Mouse (Mus musculus) neural tube, embryonic 11.5 days (tissue): Measurements from ENCODE around the gene Ddx43. TPM values are rescaled to one million over a fixed set of nuclear protein-coding genes. Genes with fewer than 3 reads are reported as not detected.

Experiments
- ATAC-seq: fragments of 200-750 bp; cut with Nextera tagmentation; 2 replicates; pipeline ENCODE4 v1.8.0; 2017; ENCODE audit warnings: moderate number of reproducible peaks, mild to moderate bottlenecking, moderate TSS enrichment, moderate library complexity; ENCODE audit not compliant: insufficient read depth, low FRiP score, low TSS enrichment
- DNase-seq: peaks from one replicate; pipeline ENCODE4 v3.0.0-alpha.2; 2015; ENCODE audit warnings: low spot score
- H3K27ac ChIP-seq: fragments of 300-500 bp; sonication (generic); 2 replicates; pipeline ENCODE4 v1.5.1; 2014; ENCODE audit warnings: low read depth, mild to moderate bottlenecking, low read length
- H3K27me3 ChIP-seq: fragments of 300-500 bp; sonication (generic); 2 replicates; pipeline ENCODE4 v1.6.1; 2014; ENCODE audit warnings: mild to moderate bottlenecking, low read length, mixed read lengths; ENCODE audit not compliant: control insufficient read depth, insufficient read depth
- H3K36me3 ChIP-seq: fragments of 300-500 bp; sonication (generic); 2 replicates; pipeline ENCODE4 v1.6.1; 2014; ENCODE audit warnings: mild to moderate bottlenecking, low read length, moderate library complexity, mixed read lengths; ENCODE audit not compliant: control insufficient read depth, insufficient read depth
- H3K4me1 ChIP-seq: fragments of 300-500 bp; sonication (generic); 2 replicates; pipeline ENCODE4 v1.6.1; 2014; ENCODE audit warnings: low read length, mixed read lengths; ENCODE audit not compliant: control insufficient read depth, insufficient read depth
- H3K4me2 ChIP-seq: fragments of 300-500 bp; sonication (generic); 2 replicates; pipeline ENCODE4 v1.6.1; 2014; ENCODE audit warnings: low read depth, mild to moderate bottlenecking, moderate library complexity
- H3K4me3 ChIP-seq: fragments of 300-500 bp; sonication (generic); 2 replicates; pipeline ENCODE4 v1.5.1; 2014; ENCODE audit warnings: low read depth, low read length
- H3K9ac ChIP-seq: fragments of 300-500 bp; sonication (generic); 2 replicates; pipeline ENCODE4 v1.6.1; 2014; ENCODE audit warnings: mild to moderate bottlenecking, low read length
- H3K9me3 ChIP-seq: fragments of 300-500 bp; sonication (generic); 2 replicates; pipeline ENCODE4 v1.6.1; 2016; ENCODE audit warnings: low read length; ENCODE audit not compliant: control insufficient read depth
- WGBS: fragments of 180-500 bp; shearing (Covaris S2); extraction: QIAGEN DNeasy Blood & Tissue Kit; methylation state at CpG from one replicate; pipeline ENCODE4 v1.1.7; 2014; 5-methylcytosine and 5-hydroxymethylcytosine counted together
- polyA plus RNA-seq: library from polyadenylated mRNA; unstranded; fragments of >200 nt; fragmentation: Nextera tagmentation; extraction: Ambion mirVana; gene quantifications from 2 replicates; pipeline ENCODE4 v1.2.1, GENCODE M21; 2014

Ddx43 gene
- polyA plus RNA-seq, 1 experiment from 2014 or later, result 0.50 TPM

DNA sequence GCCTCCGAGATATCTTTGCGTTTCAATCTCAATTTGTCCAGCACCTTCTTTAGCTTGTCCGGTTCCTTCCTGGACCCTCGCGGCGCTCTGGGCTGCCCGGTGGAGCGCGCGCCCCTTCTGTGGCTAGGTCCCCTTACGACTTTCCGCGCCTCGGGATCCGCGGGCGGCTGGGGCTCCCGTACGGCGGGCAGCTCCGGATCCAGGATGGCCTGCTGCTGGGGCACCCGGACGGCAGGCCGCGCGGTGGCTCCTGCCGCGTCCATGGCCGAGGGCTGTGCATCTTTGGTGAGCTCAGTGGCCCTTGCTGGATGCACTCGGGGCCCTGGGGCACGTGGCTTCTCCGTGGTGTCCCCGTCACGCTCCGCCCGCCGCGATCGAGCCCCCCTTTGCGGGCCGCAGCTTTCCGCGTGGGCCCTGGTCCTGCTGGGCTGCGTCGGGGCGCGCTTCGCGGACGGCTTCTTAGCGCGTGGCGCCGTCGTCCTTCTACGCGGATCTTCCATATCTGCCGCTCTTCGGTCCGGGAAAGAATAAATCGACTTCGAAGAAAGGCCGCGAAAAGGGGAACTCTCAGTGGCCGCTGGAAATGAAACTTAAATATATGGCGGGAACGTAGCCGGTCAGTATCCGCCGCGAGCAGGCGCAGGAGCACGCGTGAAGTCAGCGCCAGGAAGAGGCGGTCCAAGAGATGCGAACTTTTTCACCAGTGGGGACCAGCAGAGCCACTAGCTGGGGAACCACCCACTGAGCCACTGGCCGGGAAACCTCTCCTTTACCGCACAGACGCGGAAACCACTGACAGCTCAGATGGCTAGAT, 47.2 kb downstream of the Ddx43 start, which contains the start of gene Cgas:
Gene Cgas, minus strand, starts transcription at position 659 of the 814 bp plus-strand sequence.
- DNase-seq (peak; percentile 52), ATAC-seq (peak; percentile 42; the same call in 1 of the 2 replicates)
- under 1% methylated on average over 81 of the region's 81 CpGs for WGBS
- Histone ChIP-seq H3K4me2 (peak within 1 kb of the TSS; percentile 58), H3K36me3 (no peaks in the 10 kb centered on the region), H3K4me1 (0 out of 2 replicates have a peak, but pooled peaks cover 6% of the 10 kb centered on the region), H3K9ac (peak within 1 kb of the TSS; percentile 49), H3K27me3 (peaks cover 57% of the 10 kb centered on the region), H3K4me3 (peak within 1 kb of the TSS; percentile 41), H3K27ac (no peak within 1 kb of the TSS), H3K9me3 (no peaks in the 10 kb centered on the region)

DNA sequence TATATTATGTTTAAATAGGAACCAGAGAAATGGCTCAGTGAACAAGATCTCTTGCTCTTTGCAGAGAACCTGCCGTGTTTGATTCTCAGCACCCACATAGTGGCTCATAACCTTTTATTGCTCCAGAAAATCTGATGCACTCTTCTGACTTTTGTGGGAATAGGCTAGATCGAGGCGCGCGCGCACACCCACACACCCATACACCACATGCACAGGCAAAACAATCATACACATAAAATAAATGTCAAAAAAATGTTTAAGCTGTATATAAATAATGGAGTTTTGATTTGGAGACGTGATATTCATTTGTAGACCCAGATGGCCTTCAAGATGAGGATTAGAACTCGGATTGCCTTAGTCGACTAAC, 52.0 kb downstream of the Ddx43 start:
- H3K9ac ChIP-seq, result peak overlapping the region; percentile 85; the same call in 1 of the 2 replicates
- no peak overlapping the region for H3K27ac ChIP-seq
- peak overlapping the region; percentile 87 for H3K4me3 ChIP-seq
- 35% methylated on average over 9 of the region's 9 CpGs for WGBS
- DNase-seq (no peak), ATAC-seq (peak; percentile 58)
- peaks cover 6% of the 10 kb centered on the region; the same call in 1 of the 2 replicates for H3K4me1 ChIP-seq
- H3K27me3 ChIP-seq, result peaks cover 29% of the 10 kb centered on the region
- H3K4me2 ChIP-seq, result peak overlapping the region; percentile 52
- H3K9me3 ChIP-seq, result no peaks in the 10 kb centered on the region
- H3K36me3 ChIP-seq, result 0 out of 2 replicates have a peak, but pooled peaks cover 2% of the 10 kb centered on the region

DNA sequence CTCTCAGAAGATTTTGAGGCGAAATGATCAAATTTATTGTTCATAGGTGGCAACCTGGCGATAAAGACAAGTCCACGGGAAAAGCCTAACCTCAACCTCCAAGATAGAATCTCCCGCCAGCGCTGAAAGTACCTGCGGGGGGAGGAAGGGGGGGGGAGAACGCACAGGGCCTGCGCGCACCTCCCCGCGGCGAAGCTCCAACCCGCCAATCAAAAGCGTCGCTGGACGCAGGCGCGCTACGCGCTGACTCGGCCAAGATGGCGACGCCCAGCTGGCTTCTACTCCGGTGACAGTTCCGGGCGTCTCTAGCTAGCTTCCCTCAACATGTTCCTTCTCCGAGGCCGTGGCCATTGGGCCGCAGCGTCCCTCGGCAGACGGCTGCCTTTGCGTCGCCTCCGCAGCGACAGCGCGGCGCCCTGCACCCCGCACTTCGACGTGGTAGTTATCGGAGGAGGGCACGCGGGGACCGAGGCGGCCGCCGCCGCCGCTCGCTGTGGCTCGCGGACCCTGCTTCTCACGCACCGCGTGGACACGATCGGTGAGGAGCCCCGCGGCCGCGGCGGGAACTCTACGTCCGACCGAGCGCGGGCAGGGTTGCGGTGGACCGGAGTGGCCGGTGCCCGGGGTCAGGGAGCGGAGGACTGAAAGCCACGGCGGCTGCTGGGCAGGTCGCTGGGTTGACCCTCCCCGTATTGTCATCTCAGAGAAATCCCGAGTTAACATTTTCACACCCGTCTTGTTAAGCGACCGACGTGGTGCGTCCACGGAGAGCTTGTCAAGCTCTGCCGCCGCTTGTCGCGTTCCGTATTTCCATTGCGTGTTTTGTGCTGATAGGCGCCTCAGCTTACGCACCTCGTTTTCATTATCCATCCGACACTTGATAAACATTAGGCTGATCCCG, 52.6 kb downstream of the Ddx43 start, which contains the start of the genes Mto1 and Gm17324:
Gene Mto1, plus strand, starts transcription at position 236 of the 901 bp plus-strand sequence.
Gene Gm17324, minus strand, starts transcription at position 814 of the 901 bp plus-strand sequence.
- Histone ChIP-seq H3K27me3 (peaks cover 23% of the 10 kb centered on the region), H3K9ac (peak within 1 kb of the TSS; percentile 85), H3K4me1 (peaks cover 3% of the 10 kb centered on the region; the same call in 1 of the 2 replicates), H3K4me2 (peak within 1 kb of the TSS; percentile 52), H3K9me3 (no peaks in the 10 kb centered on the region), H3K36me3 (0 out of 2 replicates have a peak, but pooled peaks cover 2% of the 10 kb centered on the region), H3K4me3 (peak within 1 kb of the TSS; percentile 87), H3K27ac (peak within 1 kb of the TSS; percentile 74)
- WGBS, result under 1% methylated on average over 87 of the region's 96 CpGs
- ATAC-seq (peak; percentile 93), DNase-seq (peak; percentile 93)

DNA sequence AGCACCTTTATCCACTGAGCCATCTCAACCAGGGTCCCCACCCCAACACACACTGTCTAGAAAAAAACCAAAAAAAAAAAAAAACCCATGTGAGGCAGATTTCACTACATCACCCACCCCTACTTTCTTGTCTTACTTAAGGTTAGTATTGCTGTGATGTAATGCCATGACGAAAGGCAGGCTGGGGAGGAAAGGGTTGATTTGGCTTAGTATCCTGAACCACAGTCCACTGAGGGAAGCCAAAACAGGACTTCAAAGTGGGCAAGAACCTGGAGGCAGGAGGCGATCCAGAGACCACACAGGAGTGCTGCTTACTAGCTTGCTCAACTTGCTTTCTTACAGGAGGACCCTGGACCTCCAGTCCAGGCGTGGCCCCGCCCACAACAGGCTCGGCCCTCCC, 54.8 kb downstream of the Ddx43 start:
- ATAC-seq (no peak), DNase-seq (no peak)
- Histone ChIP-seq H3K36me3 (0 out of 2 replicates have a peak, but pooled peaks cover 2% of the 10 kb centered on the region), H3K4me3 (no peak overlapping the region), H3K27ac (no peak overlapping the region), H3K9me3 (no peaks in the 10 kb centered on the region), H3K4me1 (peaks cover 3% of the 10 kb centered on the region; the same call in 1 of the 2 replicates), H3K4me2 (no peak overlapping the region), H3K9ac (no peak overlapping the region), H3K27me3 (peaks cover 7% of the 10 kb centered on the region)
- WGBS, result 84% methylated on average over 5 of the region's 5 CpGs

DNA sequence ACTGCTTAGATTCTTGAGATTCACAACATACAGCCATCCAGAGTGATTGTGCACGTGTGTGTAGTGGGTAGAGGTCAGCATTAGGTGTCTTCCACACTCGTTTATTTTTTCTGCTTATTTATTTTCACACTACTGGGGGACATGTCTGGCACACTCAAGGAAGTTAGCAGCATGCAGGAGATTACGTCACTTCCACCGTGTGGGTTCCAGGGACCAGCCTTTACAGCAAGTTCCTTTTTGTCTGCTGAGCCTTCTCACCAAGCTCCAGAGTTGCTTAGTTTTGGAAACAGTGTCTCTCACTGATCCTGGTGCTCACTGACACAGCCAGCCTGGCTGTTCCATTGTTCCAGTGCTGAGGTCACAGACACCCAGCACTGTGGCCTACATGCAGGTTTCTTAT, 55.8 kb downstream of the Ddx43 start:
- DNase-seq, result no peak
- no peak overlapping the region for H3K27ac ChIP-seq
- H3K4me3 ChIP-seq, result no peak overlapping the region
- H3K36me3 ChIP-seq, result 0 out of 2 replicates have a peak, but pooled peaks cover 2% of the 10 kb centered on the region
- H3K4me1 ChIP-seq, result peaks cover 3% of the 10 kb centered on the region; the same call in 1 of the 2 replicates
- H3K27me3 ChIP-seq, result no peaks in the 10 kb centered on the region
- no peak overlapping the region for H3K4me2 ChIP-seq
- ATAC-seq, result no peak
- 89% methylated on average over 4 of the region's 4 CpGs for WGBS
- H3K9ac ChIP-seq, result no peak overlapping the region
- H3K9me3 ChIP-seq, result no peaks in the 10 kb centered on the region

GRCm38 (mm10) chr9:78457026-78457425, 61.4 kb downstream of the Ddx43 start:
- no peak overlapping the region for H3K4me2 ChIP-seq
- no peak overlapping the region for H3K9ac ChIP-seq
- peaks cover 17% of the 10 kb centered on the region for H3K36me3 ChIP-seq
- no peak overlapping the region for H3K27ac ChIP-seq
- H3K27me3 ChIP-seq, result no peaks in the 10 kb centered on the region
- no peak for ATAC-seq
- H3K9me3 ChIP-seq, result no peaks in the 10 kb centered on the region
- H3K4me3 ChIP-seq, result no peak overlapping the region
- H3K4me1 ChIP-seq, result no peaks in the 10 kb centered on the region
- DNase-seq, result no peak
- WGBS, result 92% methylated on average over 8 of the region's 8 CpGs

GRCm38 (mm10) chr9:78463337-78463736, 67.8 kb downstream of the Ddx43 start:
- no peaks in the 10 kb centered on the region for H3K27me3 ChIP-seq
- H3K4me3 ChIP-seq, result no peak overlapping the region
- H3K9me3 ChIP-seq, result no peaks in the 10 kb centered on the region
- WGBS, result 96% methylated on average over 4 of the region's 4 CpGs
- ATAC-seq (no peak), DNase-seq (no peak)
- no peak overlapping the region for H3K27ac ChIP-seq
- no peaks in the 10 kb centered on the region for H3K4me1 ChIP-seq
- H3K4me2 ChIP-seq, result no peak overlapping the region
- H3K36me3 ChIP-seq, result peaks cover 21% of the 10 kb centered on the region
- no peak overlapping the region for H3K9ac ChIP-seq

DNA sequence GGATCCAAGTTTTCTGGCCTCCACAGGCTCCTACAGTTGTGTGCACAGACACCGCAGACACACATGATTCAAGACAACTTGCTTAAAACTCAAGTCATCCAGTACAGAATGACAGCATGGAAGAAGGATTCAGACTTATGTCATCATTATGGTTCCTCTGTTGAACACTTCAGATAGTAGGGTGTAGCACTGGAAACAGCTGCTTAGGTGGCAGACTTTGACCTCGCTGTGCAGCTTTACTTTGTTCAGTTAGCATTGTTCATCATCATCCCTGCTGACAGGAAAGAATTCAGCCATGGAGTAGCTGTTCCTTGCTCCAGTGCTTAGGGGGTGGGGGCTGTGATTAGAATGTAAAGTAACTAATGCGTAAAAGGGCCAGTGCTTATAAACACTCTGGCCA, 70.1 kb downstream of the Ddx43 start:
- Histone ChIP-seq H3K4me2 (no peak overlapping the region), H3K36me3 (peaks cover 16% of the 10 kb centered on the region), H3K9me3 (no peaks in the 10 kb centered on the region), H3K4me3 (no peak overlapping the region), H3K27ac (no peak overlapping the region), H3K9ac (no peak overlapping the region), H3K27me3 (no peaks in the 10 kb centered on the region), H3K4me1 (no peaks in the 10 kb centered on the region)
- WGBS, result 92% methylated on average over 3 of the region's 3 CpGs
- DNase-seq (no peak), ATAC-seq (no peak)
